Mouse (Mus musculus) embryonic fibroblast, embryonic 13.5 days (primary cell): ENCODE results near the gene Tnfrsf9.

Source experiments
- CTCF ChIP-seq: IDR thresholded peaks from 2 replicates; pipeline ENCODE4 v1.5.1; 2011; ENCODE audit warnings: mild to moderate bottlenecking, control low read depth, low read length, moderate library complexity, borderline replicate concordance; ENCODE audit not compliant: insufficient read depth
- POLR2A ChIP-seq: IDR thresholded peaks from 2 replicates; pipeline ENCODE4 v1.6.1; 2011; ENCODE audit warnings: low read depth, mild to moderate bottlenecking, control low read depth, low read length, moderate library complexity

DNA sequence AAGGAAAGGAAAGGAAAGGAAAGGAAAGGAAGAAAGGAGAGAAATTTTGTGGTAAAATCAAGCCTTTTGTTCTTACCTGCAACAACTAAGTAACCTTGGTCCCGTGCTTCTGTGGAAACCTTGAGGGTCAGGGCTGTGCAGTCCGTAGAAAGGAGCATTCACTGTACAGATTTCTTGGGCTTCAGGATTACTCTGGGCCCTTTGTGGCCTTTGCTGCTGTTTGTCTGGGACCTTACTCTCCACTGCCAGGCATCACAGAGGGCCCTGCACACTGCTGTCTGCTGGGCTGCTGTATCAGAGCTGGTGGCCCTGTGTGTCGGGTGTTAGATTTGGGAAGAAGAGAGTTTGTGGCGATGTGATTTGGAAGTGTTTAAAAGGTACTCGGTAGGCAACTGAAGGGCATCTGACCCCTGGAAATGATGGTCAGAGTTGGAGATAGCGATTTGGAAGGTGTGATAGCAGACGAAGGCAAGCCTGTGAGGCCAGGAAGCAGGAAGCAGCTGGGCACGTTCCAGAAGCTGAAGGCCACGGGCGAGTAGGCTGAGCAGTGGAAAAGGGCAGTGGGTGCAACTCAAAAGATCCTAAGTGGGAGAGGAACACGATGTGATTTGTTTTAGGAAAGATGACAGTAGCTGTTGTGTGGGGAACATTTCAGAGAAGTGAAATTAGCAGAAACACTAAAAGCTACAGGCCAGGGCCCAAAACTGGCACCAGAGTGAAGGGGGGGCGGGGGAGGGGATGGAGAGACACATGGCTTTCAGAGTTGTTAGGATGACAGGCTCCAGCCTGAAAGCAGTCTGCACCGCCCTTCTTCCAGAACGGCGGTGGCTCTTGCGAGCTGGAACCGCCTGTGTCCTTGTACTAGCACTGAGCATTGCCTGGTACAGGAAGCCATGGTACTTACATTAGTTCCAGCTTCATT lies 44.8 kb upstream of the Tnfrsf9 start:
- TF ChIP-seq CTCF = no peak
- no peak for TF ChIP-seq POLR2A
